Mouse (Mus musculus) T-cell, adult 2 months (primary cell): ENCODE results near the gene Atg13.
"Not testable (repeated sequence)": the region's sequence is repeated elsewhere in the genome, so short reads cannot be mapped to it uniquely, and the experiment has no call there.

Source experiments
- DNase-seq: peaks from one replicate; pipeline ENCODE4 v3.0.0; 2022; ENCODE audit warnings: low spot score

The Atg13 gene

DNA sequence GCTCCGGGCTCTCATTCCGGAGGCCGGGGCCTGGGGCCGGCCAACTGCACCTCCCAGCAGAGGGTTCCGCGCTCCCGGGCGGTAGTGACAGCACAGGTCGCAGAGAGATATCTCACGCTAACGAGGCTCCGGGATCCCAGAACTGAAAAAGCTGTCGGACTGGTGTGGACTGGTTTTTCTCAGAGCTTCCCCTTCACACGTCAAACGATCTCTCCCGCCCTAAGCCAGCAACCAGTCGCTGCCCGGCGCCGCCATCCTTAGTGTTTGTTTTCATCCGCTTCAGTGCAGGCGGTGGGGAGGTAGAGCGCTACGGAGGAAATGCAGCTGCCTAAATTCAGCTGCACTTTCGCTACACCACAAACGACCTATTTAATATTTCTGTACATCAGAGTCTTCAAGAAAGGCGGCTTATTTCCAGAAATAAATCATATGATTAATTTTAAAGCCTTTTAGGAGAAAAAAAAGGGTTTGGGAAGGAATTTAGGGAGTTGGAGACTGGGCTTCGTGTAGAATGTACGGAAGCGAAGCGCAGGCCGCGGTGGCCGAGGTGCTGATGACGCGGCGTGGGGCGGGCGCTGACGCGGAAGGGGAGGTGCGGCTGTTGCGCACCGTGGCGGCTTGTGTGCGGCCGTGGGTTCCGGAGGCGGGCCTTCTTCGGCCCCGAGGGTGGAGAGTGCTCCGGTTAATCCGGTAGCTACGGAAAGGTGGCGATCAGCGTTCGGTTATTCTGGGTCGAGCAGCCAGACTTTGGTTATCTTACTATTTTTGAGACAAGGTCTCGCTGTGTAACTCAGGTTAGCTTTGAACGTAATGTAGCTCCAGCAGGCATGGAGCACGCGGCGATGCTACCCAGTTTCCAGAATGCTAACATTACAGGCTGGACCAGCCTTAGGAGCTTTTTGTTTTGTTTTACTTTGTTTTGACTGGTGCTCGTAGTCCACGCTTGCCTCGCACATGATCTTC is at the start of gene Atg13, which contains the start of gene Harbi1:
Atg13 (minus strand) TSS at position 305 of the 963 bp plus-strand sequence.
Harbi1 (plus strand) TSS at position 581 of the 963 bp plus-strand sequence.
- peak; percentile 94 for DNase-seq

DNA sequence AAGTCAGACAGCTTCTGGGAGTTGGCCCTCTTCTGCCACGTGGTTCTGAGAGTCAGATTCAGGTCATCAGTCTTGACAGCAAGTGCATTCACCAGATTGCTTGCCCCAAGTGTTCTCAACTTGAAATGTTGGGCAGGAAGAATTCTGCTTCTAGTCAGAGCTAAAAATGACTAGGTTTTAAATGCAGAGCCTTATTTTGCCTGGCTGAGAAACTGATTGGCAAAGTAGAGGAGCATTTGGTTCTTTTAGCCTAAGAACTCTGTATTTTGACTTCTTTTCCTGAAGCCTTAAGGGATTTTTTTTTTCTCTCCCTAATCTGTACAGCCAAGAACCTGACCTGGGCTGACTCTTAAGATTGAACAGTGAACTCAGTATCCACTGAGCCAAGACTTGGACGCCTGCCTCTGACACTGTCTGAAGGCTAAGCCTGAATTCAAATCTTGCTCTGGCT is 39.5 kb upstream of the Atg13 start:
- no peak for DNase-seq

DNA sequence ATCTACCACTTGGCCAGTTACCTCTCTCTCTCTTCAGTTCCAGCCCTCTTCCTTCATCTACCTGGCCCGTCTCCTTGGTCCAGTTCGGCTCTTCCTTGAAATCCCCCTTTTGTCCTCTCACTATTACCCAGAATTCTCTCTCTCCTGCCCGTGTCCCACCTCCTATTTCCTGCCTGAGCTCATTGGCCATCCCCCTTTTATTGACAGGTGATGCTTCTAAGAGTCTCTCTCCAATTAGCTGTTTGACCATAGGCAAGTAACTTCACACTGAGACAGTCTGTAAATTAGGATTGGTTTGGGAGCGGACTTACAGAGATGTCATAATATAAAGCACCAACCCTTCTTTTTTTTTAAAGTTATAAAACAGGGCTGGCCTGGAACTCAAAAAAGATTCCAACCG is 34.3 kb upstream of the Atg13 start:
- no peak for DNase-seq

DNA sequence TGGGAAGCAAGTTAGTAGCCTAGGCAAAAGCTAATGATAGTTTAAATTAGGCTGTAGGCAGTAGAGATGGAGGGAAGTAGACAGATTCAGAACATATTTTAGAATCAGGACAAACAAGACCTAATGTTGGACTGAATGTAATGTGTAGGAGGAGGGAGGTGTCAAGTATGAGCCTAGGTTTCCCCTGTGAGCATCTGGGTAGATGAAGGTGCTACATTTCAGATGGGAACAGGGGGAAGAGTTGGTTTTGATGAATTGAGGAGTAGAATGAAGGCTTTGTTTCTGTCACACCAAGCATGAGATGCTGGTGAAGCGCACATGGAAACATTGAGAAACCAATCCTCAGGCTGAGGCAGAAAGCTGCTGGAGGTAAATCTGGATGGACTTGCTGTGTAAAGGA is 29.2 kb upstream of the Atg13 start:
- DNase-seq: no peak

DNA sequence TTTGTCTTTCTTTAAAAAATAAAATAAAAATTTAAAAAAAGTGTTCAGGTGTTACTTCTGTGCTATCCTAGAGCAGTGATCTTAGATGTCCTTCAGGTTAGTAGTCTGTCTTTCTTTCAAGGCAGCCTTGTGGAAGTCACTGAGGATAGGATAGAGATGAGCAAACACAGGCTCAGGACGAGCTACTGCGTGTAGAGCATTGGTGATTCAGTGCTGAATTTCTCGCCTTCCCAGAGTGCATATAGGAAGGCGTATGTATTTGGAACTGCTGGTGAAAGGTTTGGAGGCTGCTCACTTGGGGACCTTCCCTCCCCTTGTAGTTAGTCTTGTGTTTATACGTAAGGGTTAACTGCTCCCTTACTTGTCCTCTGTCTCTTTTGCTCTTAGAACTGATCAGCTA is 24.8 kb upstream of the Atg13 start:
- DNase-seq: no peak

DNA sequence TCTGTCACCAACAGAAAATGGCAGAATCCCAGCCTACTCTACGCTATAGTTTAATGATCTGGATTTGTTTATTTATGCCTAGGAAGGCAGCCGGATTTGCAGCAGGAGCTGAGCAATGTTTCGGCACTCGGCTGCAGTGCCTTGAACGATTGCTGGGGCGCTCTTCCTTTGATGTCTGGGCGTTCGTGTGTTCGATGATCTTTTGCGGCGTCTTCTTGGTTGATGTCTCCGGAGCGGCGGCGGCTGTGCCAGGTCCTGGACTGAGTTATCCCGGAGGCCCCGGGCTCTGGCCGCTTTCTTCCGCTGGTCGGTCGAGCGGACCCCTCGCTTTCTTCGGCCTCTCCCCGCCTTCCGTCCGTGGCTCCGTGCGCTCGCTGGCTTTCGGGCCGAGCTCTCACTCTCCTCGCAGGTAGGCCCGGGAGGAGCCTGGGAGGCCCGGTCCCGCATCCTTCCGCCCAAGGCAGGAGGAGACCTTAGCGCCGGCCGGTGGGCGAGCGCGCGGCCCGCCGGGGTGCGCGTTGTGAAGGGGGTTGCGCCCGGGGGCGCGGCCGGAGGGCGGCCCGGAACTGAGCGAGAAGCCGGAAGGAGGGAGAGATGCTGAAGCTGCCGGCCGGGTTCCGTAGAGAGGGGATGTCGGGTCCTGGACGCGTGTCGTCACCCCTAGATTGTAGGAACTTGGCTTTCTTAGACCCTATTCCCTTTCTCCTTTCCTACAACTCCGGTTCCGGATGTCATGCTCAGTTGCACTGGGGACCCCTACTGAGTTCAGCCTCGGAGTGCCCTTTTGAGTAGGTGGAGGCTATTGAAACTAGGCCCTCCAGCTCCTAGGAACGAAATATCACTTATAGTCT is 19.8 kb upstream of the Atg13 start, which contains the start of gene Ambra1:
Ambra1 (plus strand) TSS at position 164 of the 851 bp plus-strand sequence.
- DNase-seq: peak; percentile 86

DNA sequence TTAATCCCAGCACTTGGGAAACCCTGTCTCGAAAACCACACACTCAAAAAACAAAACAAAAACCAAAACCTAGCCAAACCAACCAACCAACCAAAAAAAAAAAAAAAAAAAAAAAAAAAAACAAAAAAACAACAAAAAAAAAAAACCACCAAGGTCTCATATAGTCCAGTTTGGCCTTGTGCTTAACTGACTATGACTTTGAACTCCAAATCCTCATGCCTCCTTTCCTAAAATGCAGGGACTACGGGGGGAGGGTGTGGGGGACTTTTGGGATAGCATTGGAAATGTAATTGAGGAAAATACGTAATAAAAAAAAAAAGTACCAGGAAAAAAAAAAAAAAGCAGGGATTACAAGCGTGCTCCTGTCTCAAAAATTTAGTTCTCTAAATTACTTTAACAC is 19.2 kb upstream of the Atg13 start:
- no peak for DNase-seq

DNA sequence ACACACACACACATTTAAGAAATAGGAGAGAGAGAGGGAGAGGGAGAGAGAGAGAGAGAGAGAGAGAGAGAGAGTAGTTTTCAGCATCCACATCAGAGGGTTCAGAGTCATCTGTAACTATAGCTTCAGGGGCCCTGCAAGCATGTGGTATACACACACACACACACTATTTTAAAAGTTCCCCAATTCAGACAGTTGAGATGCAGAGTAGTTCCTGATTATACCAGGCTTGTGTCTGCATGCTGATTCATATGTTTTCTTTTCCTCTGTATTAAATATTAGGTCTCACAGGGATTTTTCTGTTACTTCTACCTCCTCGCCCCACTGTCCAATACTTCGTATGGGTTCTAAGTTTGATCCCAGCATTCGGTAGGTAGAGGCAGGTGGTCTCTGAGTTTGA is 16.6 kb upstream of the Atg13 start:
- no peak for DNase-seq

DNA sequence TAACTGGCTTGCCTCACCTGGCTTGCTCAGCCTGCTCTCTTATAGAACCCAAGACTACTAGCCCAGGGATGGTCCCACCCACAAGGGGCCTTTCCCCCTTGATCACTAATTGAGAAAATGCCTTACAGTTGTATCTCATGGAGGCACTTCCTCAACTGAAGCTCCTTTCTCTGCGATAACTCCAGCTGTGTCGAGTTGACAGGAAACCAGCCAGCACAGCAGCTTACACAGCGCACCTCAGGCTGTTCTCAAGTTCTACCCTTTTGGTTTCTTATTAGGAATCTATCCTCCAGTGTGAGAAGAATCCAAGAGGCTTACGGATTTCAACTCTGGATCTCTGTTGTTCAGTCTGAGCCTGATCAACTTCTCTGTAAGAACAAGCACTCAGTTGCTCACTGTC is 15.1 kb upstream of the Atg13 start:
- DNase-seq: not testable (repeated sequence)

DNA sequence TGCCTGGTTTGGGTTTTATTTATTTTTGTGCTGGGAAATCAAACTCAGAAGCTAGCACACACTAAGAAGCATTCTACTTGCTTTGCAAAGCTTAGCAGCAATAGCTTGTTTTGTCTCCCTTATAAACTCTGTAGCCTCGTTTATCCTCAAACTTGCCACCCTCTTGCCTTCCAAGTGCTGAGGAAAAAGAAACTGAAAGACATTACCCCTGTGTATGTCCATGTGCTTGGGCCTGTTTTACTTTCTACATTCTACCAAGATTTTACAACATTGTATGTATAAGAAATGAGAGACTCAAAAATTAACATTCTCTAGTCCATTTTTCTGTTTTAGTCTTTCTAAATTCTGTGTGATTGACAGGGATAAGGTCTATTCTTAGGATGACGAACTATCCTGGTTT is 14.3 kb upstream of the Atg13 start:
- no peak for DNase-seq

DNA sequence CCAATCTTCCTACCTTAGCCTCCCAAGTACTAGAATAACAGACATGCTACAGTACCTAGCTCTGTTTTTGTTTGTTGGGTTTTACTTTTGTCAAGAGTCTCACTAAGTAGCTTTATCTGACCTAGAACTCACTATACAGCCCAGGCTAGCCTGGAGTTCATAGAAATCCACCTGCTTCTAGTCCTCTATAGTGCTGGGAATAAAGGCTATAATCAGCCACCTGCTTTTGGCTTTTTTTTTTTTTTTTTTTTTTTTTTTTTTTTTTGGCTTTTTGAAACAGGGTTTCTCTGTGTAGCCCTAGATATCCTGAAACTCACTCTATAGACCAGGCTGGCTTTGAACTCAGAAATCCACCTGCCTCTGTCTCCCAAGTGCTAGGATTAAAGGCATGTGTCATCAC is 13.6 kb upstream of the Atg13 start:
- DNase-seq: no peak

DNA sequence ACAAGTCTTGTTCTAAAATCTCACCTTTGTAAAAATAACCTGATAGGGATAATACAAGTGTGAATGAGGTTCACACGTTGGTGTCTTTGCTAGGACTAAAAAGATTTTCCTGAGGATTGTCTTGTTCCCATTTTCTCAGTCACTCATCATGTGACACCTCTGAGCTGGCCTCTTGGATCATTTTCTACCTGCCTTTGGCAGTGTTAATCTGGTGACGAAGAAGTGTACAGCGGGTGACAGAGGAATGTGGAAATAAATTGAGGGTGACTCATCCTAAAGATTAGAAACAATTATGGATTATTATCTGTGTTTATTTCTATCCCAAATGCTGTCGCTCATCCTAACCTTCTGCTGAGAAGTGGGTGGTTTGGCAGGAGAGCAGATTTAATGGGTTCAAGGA is 13.0 kb upstream of the Atg13 start:
- DNase-seq: no peak

DNA sequence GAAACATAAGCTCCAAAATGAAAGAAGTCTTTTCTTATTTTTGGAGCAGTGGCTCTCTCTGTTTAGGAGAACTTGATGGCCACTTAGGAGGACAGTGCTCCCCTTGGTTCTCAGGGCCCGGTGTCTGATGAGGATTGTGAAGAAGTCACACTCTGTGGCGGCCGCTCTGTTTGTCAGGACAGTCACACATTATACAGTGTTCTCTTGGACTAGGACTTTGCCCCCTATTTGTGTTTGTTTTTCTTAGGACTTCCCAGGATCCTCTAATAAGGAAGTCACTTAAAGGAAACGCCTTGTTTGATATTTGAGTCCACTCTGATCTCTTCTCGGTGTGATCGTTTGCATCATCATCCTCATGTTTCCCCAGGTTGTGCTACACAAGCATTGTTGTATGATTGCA is 7.9 kb upstream of the Atg13 start:
- no peak for DNase-seq

DNA sequence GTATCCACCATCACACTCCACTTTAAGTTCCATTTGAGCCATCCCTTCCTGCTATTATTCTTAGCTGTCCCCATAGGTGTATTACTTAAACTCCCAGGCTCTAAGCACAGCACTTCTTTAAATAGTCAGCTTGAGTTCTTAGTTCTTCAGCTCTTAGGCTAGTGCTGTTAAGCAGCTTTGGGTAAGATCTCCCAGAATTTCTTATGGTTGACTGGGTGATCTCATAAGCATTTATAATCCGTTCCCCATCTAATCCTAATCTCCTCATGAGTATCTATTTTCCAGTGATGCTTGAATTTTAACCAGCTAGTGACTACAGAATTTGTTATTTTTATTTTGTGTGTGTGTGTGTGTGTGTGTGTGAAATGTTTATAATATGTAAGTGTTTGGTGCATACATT is 4.5 kb upstream of the Atg13 start:
- no peak for DNase-seq

DNA sequence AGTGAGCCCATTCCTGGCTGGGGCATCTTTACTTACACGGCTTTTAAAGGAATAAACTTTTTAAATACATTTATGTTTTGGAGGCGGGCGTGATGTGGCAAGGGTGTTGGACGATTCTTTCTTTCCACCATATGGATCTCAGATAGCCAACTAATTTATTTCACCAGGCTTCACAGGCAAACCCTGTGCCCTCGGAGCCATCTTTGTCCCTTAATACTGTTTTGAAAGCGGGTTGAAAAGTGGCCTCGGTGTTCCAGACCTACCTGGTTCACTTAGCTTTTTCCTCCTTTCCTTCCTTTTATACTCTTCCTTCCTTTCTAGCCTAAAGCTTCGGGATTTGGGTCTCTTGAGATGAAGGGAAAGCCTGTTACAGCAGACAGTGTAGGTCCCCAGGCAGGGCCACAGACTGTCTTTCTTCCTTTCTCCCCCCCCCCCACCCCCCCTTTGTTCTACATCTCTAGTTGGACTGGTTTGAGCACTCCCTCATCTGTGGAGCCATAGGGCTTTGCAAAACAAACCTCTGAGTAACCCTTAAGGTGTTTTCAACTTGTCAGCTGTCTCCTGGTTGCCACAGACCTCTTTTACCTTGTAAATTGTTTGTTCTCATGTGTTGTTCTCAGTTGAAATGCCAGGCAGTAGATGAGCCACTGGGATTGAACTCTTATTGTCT is 1.0 kb upstream of the Atg13 start:
- DNase-seq: peak; percentile 20

DNA sequence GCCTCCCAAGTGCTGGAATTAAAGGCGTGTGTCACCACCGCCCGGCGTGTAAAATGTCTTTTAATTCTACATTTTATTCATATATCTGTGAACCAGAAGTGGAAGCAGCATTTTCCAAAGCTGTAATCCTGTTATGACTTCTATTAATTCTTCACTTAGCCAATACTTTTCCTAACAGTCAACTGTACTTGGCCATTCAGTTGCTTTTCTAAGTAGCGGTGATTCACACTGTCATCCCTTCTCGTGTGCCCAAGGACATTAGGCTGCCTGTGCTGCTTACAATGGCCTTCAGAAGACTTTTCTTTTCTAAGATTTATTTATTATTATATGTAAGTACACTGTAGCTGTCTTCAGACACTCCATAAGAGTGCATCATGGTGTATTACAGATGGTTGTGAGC is 2.0 kb downstream of the Atg13 start:
- no peak for DNase-seq

DNA sequence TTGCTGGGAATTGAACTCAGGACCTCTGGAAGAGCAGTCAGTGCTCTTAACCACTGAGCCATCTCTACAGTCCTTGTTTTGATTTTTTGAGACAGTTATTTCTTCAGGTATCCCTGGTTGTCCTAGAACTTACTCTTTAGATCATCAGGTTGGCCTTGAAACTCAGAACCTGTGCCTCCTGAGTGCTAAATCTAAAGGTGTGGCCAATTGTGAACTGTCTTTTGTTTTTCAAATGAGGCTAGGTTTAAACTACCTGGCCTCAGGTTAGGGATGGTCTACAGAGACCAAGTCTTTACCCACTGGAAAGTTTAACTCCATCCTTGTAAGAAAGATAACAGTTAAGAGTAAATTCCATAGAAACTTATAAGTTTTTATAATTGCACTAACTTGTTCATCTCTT is 3.9 kb downstream of the Atg13 start:
- no peak for DNase-seq

DNA sequence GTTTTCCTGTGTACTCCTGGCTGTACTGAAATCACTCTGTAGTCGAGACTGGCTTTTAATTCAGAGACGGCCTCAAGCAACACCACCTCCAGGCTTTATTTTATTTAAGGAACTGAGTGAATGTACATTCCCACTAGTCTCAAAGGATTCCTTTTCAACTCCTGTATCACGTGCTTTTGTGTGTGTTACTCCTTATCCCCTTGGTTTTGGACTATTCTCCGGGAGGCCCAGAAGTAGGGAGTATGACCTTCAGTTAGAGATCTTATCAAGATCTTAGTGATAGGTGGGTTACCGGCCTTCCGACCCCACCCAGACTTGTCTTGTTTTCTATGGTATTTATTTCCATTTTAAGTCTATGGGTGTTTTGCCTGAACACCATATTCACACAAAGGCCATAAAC is 4.6 kb downstream of the Atg13 start:
- no peak for DNase-seq

DNA sequence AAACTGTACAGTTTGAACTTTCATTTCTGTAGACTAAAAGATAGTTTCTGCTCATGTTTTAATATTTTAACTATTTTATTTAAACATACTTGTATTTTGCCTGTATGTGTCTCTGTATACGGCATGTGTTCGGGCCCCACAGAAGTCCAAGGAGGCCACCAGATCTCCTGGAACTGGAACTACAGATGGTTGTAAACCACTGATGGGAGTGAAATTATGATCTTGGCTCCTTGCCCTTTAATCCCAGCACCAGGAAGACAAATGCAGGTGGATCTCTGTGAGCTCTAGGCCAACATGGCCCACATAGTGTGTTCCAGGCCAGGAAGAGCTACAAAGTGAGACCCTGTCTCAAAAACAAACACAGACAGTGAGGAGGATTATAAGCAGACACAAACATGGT is 9.0 kb downstream of the Atg13 start:
- no peak for DNase-seq

DNA sequence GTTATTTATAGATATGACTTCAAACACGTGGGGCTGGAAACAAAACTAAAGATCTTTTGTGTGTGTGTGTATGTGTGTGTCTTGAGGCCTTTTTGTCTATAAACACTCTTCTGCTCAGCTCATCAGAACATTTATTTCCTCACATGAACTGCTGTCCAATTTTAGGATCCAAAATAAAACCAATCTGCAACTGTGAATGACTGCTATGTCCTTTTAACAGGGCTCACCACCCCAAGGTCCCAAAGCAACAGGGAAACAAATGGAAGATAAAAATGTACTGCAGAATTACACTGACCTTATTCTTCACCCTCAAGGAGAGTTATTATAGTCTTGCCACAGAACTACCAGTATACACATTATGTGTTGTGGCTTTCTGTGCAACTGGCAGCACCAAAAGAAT is 11.2 kb downstream of the Atg13 start:
- DNase-seq: no peak

DNA sequence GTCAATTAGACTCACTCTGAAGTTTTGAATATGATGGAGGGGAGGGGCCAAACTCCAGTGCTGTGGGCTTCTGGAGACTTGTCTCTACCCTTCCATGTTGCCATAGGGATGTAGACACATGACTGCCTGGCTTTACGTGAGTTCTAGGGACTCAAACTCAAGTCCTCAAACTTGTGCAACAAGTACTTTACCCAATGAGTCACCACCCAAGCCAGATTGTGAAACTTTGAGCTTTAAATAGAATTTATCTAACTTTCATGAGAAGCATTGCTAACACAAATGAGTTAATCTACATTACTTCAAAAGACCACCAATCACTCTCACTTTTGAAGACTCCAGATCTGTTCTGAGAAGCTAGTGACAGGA is 14.2 kb downstream of the Atg13 start:
- no peak for DNase-seq
